Mouse (Mus musculus): ENCODE measurements at regions not wholly inside any gene's neighbourhood (a gene's known extent, or its start where the extent isn't known, plus 50 kb on each side); places are given as distances from the start of the nearest gene placed in this dataset.

DNA sequence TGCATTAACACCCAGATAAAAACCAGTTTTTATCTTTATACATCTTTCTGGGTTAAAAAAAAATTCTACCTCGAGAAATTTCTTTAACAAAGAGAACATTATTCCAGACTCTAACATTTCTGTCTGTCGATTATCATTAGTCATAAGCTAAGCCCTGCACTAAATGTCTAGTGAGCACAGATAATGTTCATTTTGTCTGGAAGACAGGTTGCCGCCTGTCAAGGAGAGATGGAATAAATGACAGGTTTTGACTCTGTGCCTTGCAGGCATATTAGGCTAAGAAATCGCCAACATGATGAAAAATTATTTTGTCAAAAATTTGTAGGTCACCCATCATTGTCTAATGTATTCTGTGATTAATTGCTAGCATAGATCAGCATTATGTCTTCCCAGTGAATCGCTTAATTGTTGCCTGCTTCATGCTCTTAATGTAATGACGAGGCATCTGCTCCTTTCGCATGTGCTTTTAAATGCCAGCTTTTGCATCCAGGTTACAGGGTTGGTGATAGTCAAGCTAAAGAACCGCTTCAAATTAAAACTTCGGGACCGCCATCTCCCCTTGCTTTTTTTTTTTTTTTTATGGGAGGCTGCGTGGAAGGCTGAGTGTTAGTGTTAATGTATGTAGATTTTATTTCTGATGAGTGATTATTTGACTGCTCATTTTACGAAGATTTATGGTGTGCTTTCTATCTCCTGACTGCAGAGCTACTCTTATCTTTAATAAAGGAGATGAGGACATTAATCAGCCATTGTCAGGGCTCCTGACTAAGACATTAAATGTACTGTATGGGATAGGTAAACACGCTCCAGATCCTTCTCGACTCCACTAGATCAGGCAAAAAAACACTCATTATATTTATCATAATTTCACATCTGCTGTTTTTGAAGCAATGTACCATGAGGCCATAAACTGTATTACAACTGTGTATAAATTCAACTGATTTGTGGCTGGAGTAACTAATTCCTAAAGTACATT is 135.9 kb upstream of the Meis2 start:
- no peak for ATAC-seq (ENCODE audit: insufficient number of reproducible peaks, low FRiP score, low TSS enrichment)

DNA sequence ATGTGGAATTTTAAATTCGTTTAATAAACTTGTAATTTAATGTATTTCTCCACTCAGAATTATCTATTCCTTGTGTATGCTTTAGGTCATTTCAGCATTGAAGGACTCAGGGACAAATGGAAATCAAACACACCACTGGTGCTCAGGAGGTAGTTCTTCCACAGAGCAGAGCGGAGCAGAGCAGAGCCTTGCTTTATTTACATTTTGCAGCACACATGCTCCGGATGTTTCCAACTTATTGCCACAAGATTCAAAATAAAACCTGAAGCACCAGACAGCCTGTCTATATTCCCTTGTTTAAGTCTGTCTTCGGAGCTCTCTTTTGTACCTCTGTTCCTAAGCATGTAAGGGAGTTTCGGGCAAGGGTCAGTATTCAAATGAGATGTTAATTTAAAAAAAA is 135.2 kb upstream of the Meis2 start:
- ATAC-seq (ENCODE audit: insufficient number of reproducible peaks, low FRiP score, low TSS enrichment) = no peak

- ATAC-seq (ENCODE audit: insufficient number of reproducible peaks, low FRiP score, low TSS enrichment) = no peak
These were observed 116.2 kb upstream of the Meis2 start for GRCm38 (mm10) chr2:116181861-116182260.

GRCm38 (mm10) chr2:116177155-116177554 is 111.5 kb upstream of the Meis2 start:
- no peak for ATAC-seq (ENCODE audit: insufficient number of reproducible peaks, low FRiP score, low TSS enrichment)

GRCm38 (mm10) chr2:116165871-116166770 is 100.5 kb upstream of the Meis2 start:
- no peak for ATAC-seq (ENCODE audit: insufficient number of reproducible peaks, low FRiP score, low TSS enrichment)
